Comparison of ENCODE assay signal across 7 mouse cellular contexts in the genomic region with DNA sequence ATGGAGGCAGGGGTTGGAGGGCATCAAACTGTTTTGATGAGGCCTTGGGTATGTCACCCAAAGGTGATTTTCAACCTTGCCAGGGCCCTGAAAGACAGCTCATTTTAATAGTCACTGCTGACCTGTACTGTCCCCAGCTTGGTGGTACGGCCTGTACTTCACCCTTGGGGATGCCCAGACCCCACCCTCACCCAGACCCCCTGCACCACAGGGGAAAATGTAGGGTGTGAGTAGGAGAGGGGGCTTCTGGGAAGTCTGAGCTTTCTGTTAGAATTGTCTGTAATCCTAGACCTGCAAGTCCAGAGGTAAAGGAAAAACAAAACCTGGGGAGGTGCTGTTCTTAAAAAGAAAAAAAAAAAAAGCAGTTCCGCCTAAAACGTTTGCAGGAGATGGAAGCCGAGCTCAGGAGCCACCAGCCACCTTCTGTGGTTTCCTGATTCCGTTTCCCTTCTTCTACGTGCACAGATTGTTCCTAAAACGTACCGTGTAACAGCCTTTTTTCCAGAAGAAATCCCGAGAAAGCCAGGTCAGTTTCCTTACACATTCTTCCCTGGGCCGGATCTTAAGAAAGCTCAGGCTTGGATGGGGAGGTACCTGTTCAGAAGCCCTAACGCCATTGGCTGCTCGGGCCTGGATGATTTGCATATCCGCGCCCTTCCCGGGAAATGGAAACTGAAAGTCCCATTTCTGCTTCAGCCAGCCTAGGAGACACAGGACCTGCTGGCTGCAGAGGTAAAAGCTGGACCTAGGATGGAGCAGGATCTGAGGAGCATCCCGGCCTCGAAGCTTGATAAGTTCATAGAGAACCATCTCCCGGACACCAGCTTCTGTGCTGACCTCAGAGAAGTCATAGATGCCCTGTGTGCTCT. TPM values are rescaled to one million over a fixed set of nuclear protein-coding genes. Genes with fewer than 3 reads are reported as not detected.
DNase-seq lines count a peak whose midpoint lies in the region; ATAC-seq lines count a peak whose summit lies in the region.

Oas1c (minus strand) TSS at position 564 of the 869 bp plus-strand sequence.

- 5% methylated on average over 18 of the region's 18 CpGs for WGBS in intestine, embryonic 16.5 days
- 8% methylated on average over 18 of the region's 18 CpGs for WGBS in midbrain, embryonic 11.5 days

- H3K27me3 ChIP-seq in intestine, embryonic 16.5 days (replicated peaks; ENCODE audit: control insufficient read depth, insufficient read depth, low read length), result no peaks in the 10 kb centered on the region
- H3K27me3 ChIP-seq in midbrain, embryonic 11.5 days (ENCODE audit: control insufficient read depth, insufficient read depth, low read length), result no peaks in the 10 kb centered on the region

- peak within 1 kb of the TSS; percentile 51 for H3K4me3 ChIP-seq in intestine, embryonic 16.5 days (ENCODE audit: low read length)
- H3K4me3 ChIP-seq in midbrain, embryonic 11.5 days (ENCODE audit: low read depth, low read length), result peak within 1 kb of the TSS; percentile 14; the same call in 1 of the 2 replicates

- peak within 1 kb of the TSS; percentile 55 for H3K9ac ChIP-seq in intestine, embryonic 16.5 days (ENCODE audit: low read depth, low read length)
- H3K9ac ChIP-seq in midbrain, embryonic 11.5 days (ENCODE audit: low read length), result peak within 1 kb of the TSS; percentile 53

- no peaks in the 10 kb centered on the region for H3K36me3 ChIP-seq in intestine, embryonic 16.5 days (ENCODE audit: control insufficient read depth, insufficient read depth, low read length)
- H3K36me3 ChIP-seq in midbrain, embryonic 11.5 days (ENCODE audit: control insufficient read depth, insufficient read depth, low read length), result no peaks in the 10 kb centered on the region

- peak; percentile 88 for DNase-seq in adrenal gland, adult 8-10 months
- DNase-seq in embryo, embryonic 9.5 days (ENCODE audit: extremely low spot score), result peak; percentile 68
- DNase-seq in gastrocnemius, postnatal 4 days (ENCODE audit: low spot score in 2 of 2), result peak; percentile 40 to 76
- peak; percentile 67 to 75 for DNase-seq in left cerebral cortex, postnatal 36 days (ENCODE audit: low spot score in 2 of 2)
- peak; percentile 91 for DNase-seq in midbrain, embryonic 11.5 days (ENCODE audit: low spot score, missing footprints)
- peak; percentile 82 for DNase-seq in skeletal muscle tissue, adult 2 months (ENCODE audit: low read depth, low spot score)

- intact Hi-C loops in left cerebral cortex, postnatal 36 days (cut with DNase I), result no loop called here

- H3K27ac ChIP-seq in intestine, embryonic 16.5 days (ENCODE audit: low read length), result peak within 1 kb of the TSS; percentile 42
- H3K27ac ChIP-seq in midbrain, embryonic 11.5 days (ENCODE audit: low read depth, low read length), result no peak within 1 kb of the TSS

- H3K9me3 ChIP-seq in intestine, embryonic 16.5 days (ENCODE audit: control insufficient read depth, low read length), result no peaks in the 10 kb centered on the region
- H3K9me3 ChIP-seq in midbrain, embryonic 11.5 days (ENCODE audit: control insufficient read depth, low read length), result no peaks in the 10 kb centered on the region

- ATAC-seq in intestine, embryonic 16.5 days, result peak; percentile 96
- ATAC-seq in midbrain, embryonic 11.5 days (ENCODE audit: low FRiP score), result peak; percentile 63; the same call in 1 of the 2 replicates

- peak within 1 kb of the TSS; percentile 51 for H3K4me2 ChIP-seq in intestine, embryonic 16.5 days (ENCODE audit: low read depth, low read length)
- H3K4me2 ChIP-seq in midbrain, embryonic 11.5 days, result peak within 1 kb of the TSS; percentile 48

- H3K4me1 ChIP-seq in intestine, embryonic 16.5 days (ENCODE audit: control insufficient read depth, insufficient read depth, low read length), result no peaks in the 10 kb centered on the region
- no peaks in the 10 kb centered on the region for H3K4me1 ChIP-seq in midbrain, embryonic 11.5 days (ENCODE audit: control insufficient read depth, insufficient read depth, low read length)

RNA-seq across cellular contexts. Expression of gene Oas1c, which starts in this region (rescaled TPM):
- total RNA-seq in adrenal gland, adult 8-10 months (2022), result 1 to 10 TPM in 3 of 4 experiments, under 1 TPM in 1; 0.61 to 2.2 (median 1.7) TPM
- total RNA-seq in gastrocnemius, postnatal 4 days (2021), result under 1 TPM; 0.23 to 0.42 TPM
- polyA plus RNA-seq in intestine, embryonic 16.5 days (2015; fragmentation: Nextera tagmentation; extraction: Ambion mirVana), result 0.58 and 1.1 TPM in 2 replicates
- total RNA-seq in left cerebral cortex, postnatal 36 days (2021), result 1 to 10 TPM in 1 of 2 experiments, under 1 TPM in 1; 0.91 to 1.9 TPM
- 0.14 and 0.15 TPM in 2 replicates for polyA plus RNA-seq in midbrain, embryonic 11.5 days (2014; fragmentation: Nextera tagmentation; extraction: Ambion mirVana)

Comparison
In these comparisons a context has a peak if more than half of its experiments do, and no peak if none do; other contexts are left out.
1. Peak in DNase-seq in gastrocnemius, postnatal 4 days; RNA of the gene not detected or under 1 TPM.
2. Peak in DNase-seq, ATAC-seq, H3K4me3 ChIP-seq, H3K9ac ChIP-seq and H3K4me2 ChIP-seq in midbrain, embryonic 11.5 days; RNA of the gene not detected or under 1 TPM.